ENCODE assay signal across 9 mouse cellular contexts in genomic region chrX:142534780-142535179, GRCm38 (mm10).
DNase-seq lines count a peak whose midpoint lies in the region; ATAC-seq lines count a peak whose summit lies in the region.
"Had no signal": no experiment of that assay in that cellular context is flagged by ENCODE, and none has a peak within 500 bp of the region (broad histone marks: within the 10 kb centered on the region; RNA-seq: fewer than 3 reads in every experiment).

No protein-coding gene starts in this region.

- H3K4me1 ChIP-seq in forebrain, embryonic 14.5 days (ENCODE audit: control insufficient read depth, insufficient read depth, low read length) = no peaks in the 10 kb centered on the region
- H3K4me1 ChIP-seq in forebrain, embryonic 11.5 days (replicated peaks; ENCODE audit: control insufficient read depth, insufficient read depth, low read length) = no peaks in the 10 kb centered on the region; the same call in 1 of the 2 replicates
- no peaks in the 10 kb centered on the region for H3K4me1 ChIP-seq in embryonic facial prominence, embryonic 14.5 days (ENCODE audit: control insufficient read depth, insufficient read depth, low read length)
- H3K4me1 ChIP-seq in neural tube, embryonic 12.5 days = no peaks in the 10 kb centered on the region
- H3K4me1 ChIP-seq: neural tube, embryonic 13.5 days had no signal

- no peak overlapping the region for H3K9ac ChIP-seq in forebrain, embryonic 14.5 days (ENCODE audit: low read length)
- H3K9ac ChIP-seq in forebrain, embryonic 11.5 days (ENCODE audit: low read length) = no peak overlapping the region
- no peak overlapping the region for H3K9ac ChIP-seq in embryonic facial prominence, embryonic 14.5 days (ENCODE audit: low read depth, low read length)
- H3K9ac ChIP-seq in neural tube, embryonic 12.5 days = no peak overlapping the region
- H3K9ac ChIP-seq: neural tube, embryonic 13.5 days had no signal

- 39% methylated on average over 8 of the region's 8 CpGs for WGBS in forebrain, embryonic 14.5 days
- WGBS in forebrain, embryonic 11.5 days = 42% methylated on average over 8 of the region's 8 CpGs
- WGBS in embryonic facial prominence, embryonic 14.5 days = 33% methylated on average over 8 of the region's 8 CpGs
- 40% methylated on average over 8 of the region's 8 CpGs for WGBS in neural tube, embryonic 12.5 days

- no peak overlapping the region for H3K4me2 ChIP-seq in forebrain, embryonic 14.5 days (ENCODE audit: low read length)
- no peak overlapping the region for H3K4me2 ChIP-seq in forebrain, embryonic 11.5 days (ENCODE audit: low read depth, low read length, severe bottlenecking)
- no peak overlapping the region for H3K4me2 ChIP-seq in embryonic facial prominence, embryonic 14.5 days (ENCODE audit: low read depth, low read length)
- H3K4me2 ChIP-seq in neural tube, embryonic 12.5 days (replicated peaks) = no peak overlapping the region
- H3K4me2 ChIP-seq: neural tube, embryonic 13.5 days had no signal

- no peaks in the 10 kb centered on the region for H3K36me3 ChIP-seq in forebrain, embryonic 14.5 days (ENCODE audit: control insufficient read depth, insufficient read depth, low read length)
- no peaks in the 10 kb centered on the region for H3K36me3 ChIP-seq in forebrain, embryonic 11.5 days (ENCODE audit: control insufficient read depth, insufficient read depth, low read length)
- H3K36me3 ChIP-seq in embryonic facial prominence, embryonic 14.5 days (ENCODE audit: control insufficient read depth, insufficient read depth, low read length) = no peaks in the 10 kb centered on the region
- H3K36me3 ChIP-seq in neural tube, embryonic 12.5 days = no peaks in the 10 kb centered on the region
- H3K36me3 ChIP-seq: neural tube, embryonic 13.5 days had no signal

- intact Hi-C loops in left cerebral cortex, postnatal 14 days (cut with DNase I) = loop anchor here (2.0 to 10.0 kb wide), 2 partner anchors 162 to 210 kb away; no protein-coding TSS in a partner anchor

- no peaks in the 10 kb centered on the region for H3K27me3 ChIP-seq in forebrain, embryonic 14.5 days (replicated peaks; ENCODE audit: control insufficient read depth, insufficient read depth, low read length)
- 0 out of 2 replicates have a peak, but pooled peaks cover 2% of the 10 kb centered on the region for H3K27me3 ChIP-seq in forebrain, embryonic 11.5 days (ENCODE audit: control insufficient read depth, insufficient read depth, low read length)
- H3K27me3 ChIP-seq in embryonic facial prominence, embryonic 14.5 days (replicated peaks; ENCODE audit: control insufficient read depth, insufficient read depth, low read length) = peaks cover 3% of the 10 kb centered on the region; the same call in 1 of the 2 replicates
- H3K27me3 ChIP-seq in neural tube, embryonic 12.5 days (replicated peaks) = no peaks in the 10 kb centered on the region

- H3K27ac ChIP-seq in forebrain, embryonic 14.5 days (ENCODE audit: low read depth, low read length) = no peak overlapping the region
- no peak overlapping the region for H3K27ac ChIP-seq in forebrain, embryonic 11.5 days (ENCODE audit: low read depth, low read length)
- H3K27ac ChIP-seq in embryonic facial prominence, embryonic 14.5 days (replicated peaks; ENCODE audit: low read depth, low read length) = no peak overlapping the region
- no peak overlapping the region for H3K27ac ChIP-seq in neural tube, embryonic 12.5 days
- H3K27ac ChIP-seq: neural tube, embryonic 13.5 days had no signal

- no peaks in the 10 kb centered on the region for H3K9me3 ChIP-seq in forebrain, embryonic 14.5 days (replicated peaks; ENCODE audit: control insufficient read depth, low read length)
- no peaks in the 10 kb centered on the region for H3K9me3 ChIP-seq in forebrain, embryonic 11.5 days (ENCODE audit: control insufficient read depth, low read length)
- H3K9me3 ChIP-seq in embryonic facial prominence, embryonic 14.5 days (ENCODE audit: control insufficient read depth, low read length) = no peaks in the 10 kb centered on the region
- no peaks in the 10 kb centered on the region for H3K9me3 ChIP-seq in neural tube, embryonic 12.5 days
- H3K9me3 ChIP-seq: neural tube, embryonic 13.5 days had no signal

- no peak overlapping the region for H3K4me3 ChIP-seq in forebrain, embryonic 14.5 days (ENCODE audit: low read depth, low read length)
- no peak overlapping the region for H3K4me3 ChIP-seq in forebrain, embryonic 11.5 days (ENCODE audit: low read depth, low read length)
- no peak overlapping the region for H3K4me3 ChIP-seq in embryonic facial prominence, embryonic 14.5 days (ENCODE audit: low read depth, low read length)
- no peak overlapping the region for H3K4me3 ChIP-seq in neural tube, embryonic 12.5 days
- H3K4me3 ChIP-seq: neural tube, embryonic 13.5 days had no signal

- no peak for ATAC-seq in forebrain, embryonic 14.5 days
- no peak for ATAC-seq in forebrain, embryonic 11.5 days (replicated peaks; ENCODE audit: low FRiP score)
- no peak for ATAC-seq in embryonic facial prominence, embryonic 14.5 days (ENCODE audit: low read depth)
- ATAC-seq in neural tube, embryonic 12.5 days (ENCODE audit: low FRiP score, low read depth) = peak; percentile 4; the same call in 1 of the 2 replicates

- DNase-seq in forebrain, embryonic 14.5 days (ENCODE audit: low spot score) = peak; percentile 68
- DNase-seq in forebrain, embryonic 11.5 days (ENCODE audit: low spot score) = no peak
- DNase-seq in left cerebral cortex, postnatal 14 days (ENCODE audit: low spot score in 2 of 2) = peak; percentile 11 to 18
- no peak for DNase-seq in left cerebral cortex, adult 11 months (ENCODE audit: low spot score)
- peak; percentile 2 for DNase-seq in Muller cell, postnatal 12 days (ENCODE audit: inconsistent ontology term)
- peak; percentile 47 for DNase-seq in embryonic facial prominence, embryonic 14.5 days (ENCODE audit: low spot score)
- DNase-seq in right cerebral cortex, postnatal 14 days = no peak

Comparison
In these comparisons a context has a peak if more than half of its experiments do, and no peak if none do; other contexts are left out.
1. DNase-seq: peak in forebrain, embryonic 14.5 days (single experiment), left cerebral cortex, postnatal 14 days (2 of 2), Muller cell, postnatal 12 days (single experiment) and embryonic facial prominence, embryonic 14.5 days (single experiment); none in forebrain, embryonic 11.5 days (single experiment), left cerebral cortex, adult 11 months (single experiment) and right cerebral cortex, postnatal 14 days (single experiment).